Mouse (Mus musculus): ENCODE measurements at regions not wholly inside any gene's neighbourhood (a gene's known extent, or its start where the extent isn't known, plus 50 kb on each side); places are given as distances from the start of the nearest gene placed in this dataset.

DNA sequence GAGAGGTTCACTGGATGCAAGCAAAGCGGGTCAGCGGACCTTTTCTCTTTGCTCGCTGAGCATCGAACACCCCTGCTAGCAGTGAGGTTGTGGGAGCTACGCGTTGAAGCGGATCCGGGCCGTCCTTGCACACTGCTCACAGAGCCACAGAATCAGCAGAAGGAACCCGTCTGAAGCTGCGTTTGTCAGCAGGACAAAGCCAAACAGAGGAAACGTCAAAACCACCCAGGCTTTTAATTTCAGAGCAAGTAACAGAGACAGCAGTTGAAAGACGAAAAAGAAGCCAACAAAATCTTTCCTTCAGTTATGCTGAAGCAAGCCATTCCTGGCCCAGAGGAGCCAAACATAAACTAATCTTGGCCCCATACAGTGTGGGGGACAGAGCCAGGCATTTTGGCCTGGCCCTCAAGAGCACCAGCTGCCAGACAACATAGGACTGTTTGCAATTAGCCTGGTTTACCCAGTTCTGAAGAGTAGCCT is 115.4 kb upstream of the L3mbtl4 start:
- TF ChIP-seq CTCF (IDR thresholded peaks at IDR 0.05; ENCODE audit: low read depth): no peak
- TF ChIP-seq EP300 (IDR thresholded peaks at IDR 0.05; ENCODE audit: low read depth): no peak
